Mouse (Mus musculus) MEL (cell line): Measurements from ENCODE around the gene Osbp2. TPM values are rescaled to one million over a fixed set of nuclear protein-coding genes. Genes with fewer than 3 reads are reported as not detected.

Experiments used
- DNase-seq: peaks from one replicate; pipeline ENCODE4 v3.0.0; 2011; ENCODE audit warnings: low read depth, low spot score
- H3K27ac ChIP-seq: 2 replicates; pipeline ENCODE4 v1.5.1; 2012; ENCODE audit warnings: low read depth, mild to moderate bottlenecking, control low read depth, low read length, moderate library complexity; ENCODE audit not compliant: control insufficient read depth
- H3K27me3 ChIP-seq, 2 experiments: fragments of 150-350 bp in 1 of 2; sonication (generic) in 1 of 2; 2 replicates each; pipeline ENCODE4 v1.6.1; 2012; ENCODE audit warnings: low read length in 2 of 2, mild to moderate bottlenecking in 2 of 2, improper control_type of control experiment in 1 of 2, moderate library complexity in 1 of 2; ENCODE audit not compliant: insufficient read depth in 2 of 2, control insufficient read depth in 1 of 2
- H3K36me3 ChIP-seq, 2 experiments: 2 replicates each; pipeline ENCODE4 v1.6.1; 2012 to 2014; ENCODE audit warnings: low read length in 2 of 2, improper control_type of control experiment in 1 of 2, inconsistent platforms in 1 of 2, mild to moderate bottlenecking in 1 of 2; ENCODE audit not compliant: insufficient read depth in 2 of 2, control insufficient read depth in 1 of 2
- H3K4me1 ChIP-seq, 2 experiments: fragments of 150-350 bp in 1 of 2; sonication (generic) in 1 of 2; 2 replicates each; pipeline ENCODE4 v1.6.1; 2012; ENCODE audit warnings: low read length in 2 of 2, improper control_type of control experiment in 1 of 2, mild to moderate bottlenecking in 1 of 2; ENCODE audit not compliant: insufficient read depth in 2 of 2, control insufficient read depth in 1 of 2
- H3K4me3 ChIP-seq, 2 experiments: fragments of 150-350 bp in 1 of 2; sonication (generic) in 1 of 2; 2 replicates each; pipeline ENCODE4 v1.5.1; 2012; ENCODE audit warnings: low read depth in 2 of 2, low read length in 2 of 2, mild to moderate bottlenecking in 2 of 2, moderate library complexity in 2 of 2, control low read depth in 1 of 2, improper control_type of control experiment in 1 of 2; ENCODE audit not compliant: control insufficient read depth in 1 of 2, insufficient read depth in 1 of 2
- H3K79me2 ChIP-seq: 2 replicates; pipeline ENCODE4 v1.6.1; 2012; ENCODE audit warnings: mild to moderate bottlenecking, low read length, moderate library complexity; ENCODE audit not compliant: control insufficient read depth, poor library complexity, insufficient read depth
- H3K9ac ChIP-seq: 2 replicates; pipeline ENCODE4 v1.6.1; 2012; ENCODE audit warnings: low read depth, mild to moderate bottlenecking, control low read depth, low read length, moderate library complexity; ENCODE audit not compliant: control insufficient read depth, poor library complexity, severe bottlenecking
- H3K9me3 ChIP-seq: fragments of 150-350 bp; sonication (generic); replicated peaks from 2 replicates; pipeline ENCODE4 v1.6.1; 2012; ENCODE audit warnings: mild to moderate bottlenecking, low read length, improper control_type of control experiment, moderate library complexity; ENCODE audit not compliant: insufficient read depth
- BHLHE40 ChIP-seq: IDR thresholded peaks from 2 replicates; pipeline ENCODE4 v1.6.1; 2012; ENCODE audit warnings: low read depth, mild to moderate bottlenecking, inconsistent platforms, low read length, improper control_type of control experiment, borderline replicate concordance
- CHD1 ChIP-seq: IDR thresholded peaks from 2 replicates; pipeline ENCODE4 v1.6.1; 2012; ENCODE audit warnings: low read depth, mild to moderate bottlenecking, inconsistent platforms, low read length, improper control_type of control experiment
- CHD2 ChIP-seq: IDR thresholded peaks from 2 replicates; pipeline ENCODE4 v1.6.1; 2011; ENCODE audit warnings: low read length, improper control_type of control experiment
- ETS1 ChIP-seq: IDR thresholded peaks from 2 replicates; pipeline ENCODE4 v1.6.1; 2012; ENCODE audit warnings: low read depth, mild to moderate bottlenecking, inconsistent platforms, low read length, improper control_type of control experiment, moderate library complexity
- GABPA ChIP-seq: IDR thresholded peaks from 2 replicates; pipeline ENCODE4 v1.6.1; 2012; ENCODE audit warnings: low read depth, mild to moderate bottlenecking, inconsistent platforms, low read length, improper control_type of control experiment, moderate library complexity
- GATA1 ChIP-seq: IDR thresholded peaks from 2 replicates; pipeline ENCODE4 v1.6.1; 2011; ENCODE audit warnings: low read depth, low read length, improper control_type of control experiment
- HCFC1 ChIP-seq: IDR thresholded peaks from 2 replicates; pipeline ENCODE4 v1.6.1; 2012; ENCODE audit warnings: low read depth, mild to moderate bottlenecking, inconsistent platforms, low read length, improper control_type of control experiment, moderate library complexity
- JUND ChIP-seq: IDR thresholded peaks from 2 replicates; pipeline ENCODE4 v1.6.1; 2011; ENCODE audit warnings: low read depth, mild to moderate bottlenecking, improper control_type of control experiment, low read length
- MAFK ChIP-seq: IDR thresholded peaks from 2 replicates; pipeline ENCODE4 v1.6.1; 2011; ENCODE audit warnings: low read depth, mild to moderate bottlenecking, low read length, improper control_type of control experiment, borderline replicate concordance
- MEF2A ChIP-seq: IDR thresholded peaks from 2 replicates; pipeline ENCODE4 v1.6.1; 2014; ENCODE audit warnings: low read depth, mild to moderate bottlenecking, inconsistent platforms, low read length, improper control_type of control experiment; ENCODE audit not compliant: poor library complexity, insufficient replicate concordance, severe bottlenecking; ENCODE audit errors: extremely low read depth
- MXI1 ChIP-seq: IDR thresholded peaks from 2 replicates; pipeline ENCODE4 v1.6.1; 2011; ENCODE audit warnings: mild to moderate bottlenecking, low read depth, low read length, improper control_type of control experiment
- MYC ChIP-seq: IDR thresholded peaks from 2 replicates; pipeline ENCODE4 v1.6.1; 2011; ENCODE audit warnings: low read depth, mild to moderate bottlenecking, low read length, improper control_type of control experiment, moderate library complexity
- POLR2AphosphoS5 ChIP-seq: IDR thresholded peaks from 2 replicates; pipeline ENCODE4 v1.6.1; 2012; ENCODE audit warnings: low read depth, borderline replicate concordance, mild to moderate bottlenecking, inconsistent platforms, low read length, moderate library complexity, mixed read lengths
- RAD21 ChIP-seq: IDR thresholded peaks from 2 replicates; pipeline ENCODE4 v1.6.1; 2011; ENCODE audit warnings: mild to moderate bottlenecking, low read depth, low read length, improper control_type of control experiment
- RCOR1 ChIP-seq: IDR thresholded peaks from 2 replicates; pipeline ENCODE4 v1.6.1; 2012; ENCODE audit warnings: low read depth, mild to moderate bottlenecking, inconsistent platforms, low read length, improper control_type of control experiment
- SMC3 ChIP-seq: IDR thresholded peaks from 2 replicates; pipeline ENCODE4 v1.6.1; 2011; ENCODE audit warnings: low read depth, low read length, improper control_type of control experiment
- TBP ChIP-seq: IDR thresholded peaks from 2 replicates; pipeline ENCODE4 v1.8.0; 2011; ENCODE audit warnings: low read depth, low read length, improper control_type of control experiment
- TCF12 ChIP-seq: IDR thresholded peaks from 2 replicates; pipeline ENCODE4 v1.6.1; 2014; ENCODE audit warnings: low read depth, mild to moderate bottlenecking, inconsistent platforms, low read length, improper control_type of control experiment, moderate library complexity
- USF1 ChIP-seq: IDR thresholded peaks from 2 replicates; pipeline ENCODE4 v1.6.1; 2014; ENCODE audit warnings: low read depth, mild to moderate bottlenecking, inconsistent platforms, low read length, improper control_type of control experiment, moderate library complexity
- USF2 ChIP-seq, 2 experiments: IDR thresholded peaks; 2 replicates each; pipeline ENCODE4 v1.6.1; 2011 to 2012; ENCODE audit warnings: improper control_type of control experiment in 2 of 2, low read length in 2 of 2, borderline replicate concordance in 1 of 2, inconsistent platforms in 1 of 2, low read depth in 1 of 2, mild to moderate bottlenecking in 1 of 2; ENCODE audit not compliant: insufficient read depth in 1 of 2
- ZC3H11A ChIP-seq: IDR thresholded peaks from 2 replicates; pipeline ENCODE4 v1.6.1; 2012; ENCODE audit warnings: low read depth, mild to moderate bottlenecking, inconsistent platforms, low read length, improper control_type of control experiment
- ZKSCAN1 ChIP-seq: IDR thresholded peaks from 2 replicates; pipeline ENCODE4 v1.6.1; 2012; ENCODE audit warnings: low read depth, mild to moderate bottlenecking, inconsistent platforms, low read length, improper control_type of control experiment, moderate library complexity
- ZMIZ1 ChIP-seq: IDR thresholded peaks from 2 replicates; pipeline ENCODE4 v1.6.1; 2012; ENCODE audit warnings: low read depth, mild to moderate bottlenecking, inconsistent platforms, low read length, improper control_type of control experiment, moderate library complexity
- ZNF384 ChIP-seq: IDR thresholded peaks from 2 replicates; pipeline ENCODE4 v1.6.1; 2012; ENCODE audit warnings: low read depth, mild to moderate bottlenecking, inconsistent platforms, low read length, improper control_type of control experiment
- polyA plus RNA-seq, 2 experiments: library from polyadenylated mRNA; stranded (reverse) in 1 of 2; unstranded in 1 of 2; fragments of >175 nt in 1 of 2; fragments of >200 nt in 1 of 2; gene quantifications; 2 replicates each; pipeline versions ENCODE4 v1.2.1 to v1.2.4; 2012; ENCODE audit warnings: low replicate concordance in 2 of 2, low read depth in 1 of 2; ENCODE audit not compliant: insufficient read length in 2 of 2, insufficient read depth in 1 of 2, missing spikeins in 1 of 2
- total RNA-seq: library from RNA; depleted of rRNA; stranded (reverse); fragments of 300-350 nt; gene quantifications from 2 replicates; pipeline ENCODE4 v1.2.3, GENCODE M21; 2012

Gene Osbp2
- total and polyA plus RNA-seq, 3 experiments = 0.04 TPM; not detected in 2

DNA sequence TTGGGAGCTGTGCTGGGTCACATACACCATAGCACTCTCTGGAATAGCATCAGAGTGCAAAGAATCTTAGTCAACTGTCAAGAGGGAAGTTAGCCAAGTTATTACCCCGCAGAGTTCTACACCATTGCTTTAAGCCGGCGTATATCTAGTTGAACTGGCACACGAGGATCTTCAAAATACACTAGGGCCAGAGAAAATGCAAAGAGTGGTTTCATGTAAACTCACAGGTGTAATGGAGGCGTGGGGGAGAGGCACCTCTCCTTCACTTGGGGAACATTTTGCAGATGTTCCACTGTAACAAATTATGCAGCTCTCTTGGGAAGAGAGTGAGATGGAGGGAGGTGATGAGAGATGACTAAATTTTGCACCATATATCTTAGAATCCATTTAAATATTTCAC lies 95.9 kb downstream of the Osbp2 start:
- Histone ChIP-seq H3K9ac (no peak overlapping the region), H3K36me3 (no peaks in the 10 kb centered on the region), H3K4me3 (no peak overlapping the region), H3K4me1 (no peaks in the 10 kb centered on the region), H3K27me3 (peaks cover 0 to 8% of the 10 kb centered on the region in 2 experiments; a peak in 3 of 4 replicates), H3K27ac (no peak overlapping the region), H3K79me2 (no peaks in the 10 kb centered on the region), H3K9me3 (no peaks in the 10 kb centered on the region)
- no peak for DNase-seq
- TF ChIP-seq BHLHE40 (no peak), HCFC1 (no peak), MXI1 (no peak), RCOR1 (no peak), CHD2 (no peak), ZKSCAN1 (no peak), ETS1 (no peak), USF1 (no peak), RAD21 (no peak), MYC (no peak), POLR2AphosphoS5 (no peak), GATA1 (no peak), TCF12 (no peak)

DNA sequence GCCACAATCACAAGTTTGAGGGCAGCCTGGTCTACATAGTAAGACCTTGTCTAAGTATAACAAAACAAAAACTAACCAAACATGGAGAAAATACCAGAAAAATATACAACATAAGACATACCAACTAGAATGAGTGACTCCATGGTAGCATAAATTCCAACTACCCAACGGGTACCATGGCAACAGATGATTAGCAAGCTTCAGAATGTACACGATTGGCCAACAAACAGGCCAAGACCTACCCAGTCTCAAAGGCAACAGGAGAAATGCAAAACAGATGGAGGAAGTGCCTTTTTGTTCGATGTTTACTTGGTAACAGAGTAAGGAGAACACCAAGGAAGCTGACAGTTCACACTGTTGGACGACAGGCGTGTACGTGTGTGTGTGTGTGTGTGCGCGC lies 96.7 kb downstream of the Osbp2 start:
- H3K27ac ChIP-seq = no peak overlapping the region
- DNase-seq = peak; percentile 11
- H3K79me2 ChIP-seq = no peaks in the 10 kb centered on the region
- H3K9ac ChIP-seq = no peak overlapping the region
- peaks cover 0 to 8% of the 10 kb centered on the region in 2 experiments; a peak in 3 of 4 replicates for H3K27me3 ChIP-seq
- no peaks in the 10 kb centered on the region for H3K9me3 ChIP-seq
- H3K4me1 ChIP-seq = no peaks in the 10 kb centered on the region
- no peaks in the 10 kb centered on the region for H3K36me3 ChIP-seq
- TF ChIP-seq CHD2 (no peak), MXI1 (no peak), POLR2AphosphoS5 (no peak), USF1 (no peak), CHD1 (no peak), RCOR1 (no peak)
- H3K4me3 ChIP-seq = no peak overlapping the region

DNA sequence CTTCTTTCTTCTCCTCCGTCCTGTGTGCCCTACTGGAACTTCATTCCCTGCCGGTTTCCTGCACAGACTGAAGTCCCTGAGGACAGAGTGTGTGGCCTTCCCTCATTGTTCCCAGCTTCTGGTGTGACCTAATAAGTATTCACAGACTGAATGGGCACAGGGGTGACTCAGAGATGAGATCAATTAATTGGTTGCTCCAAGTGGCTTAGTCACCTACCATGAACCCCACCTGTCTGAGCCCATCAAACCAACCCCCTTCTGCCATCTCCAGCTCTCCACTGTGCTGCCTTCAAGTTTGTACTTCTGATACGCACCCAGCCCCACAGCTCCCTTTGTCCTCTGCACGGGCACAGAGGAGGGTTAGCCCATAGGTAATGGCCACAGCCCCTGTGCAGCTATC lies 99.4 kb downstream of the Osbp2 start:
- no peaks in the 10 kb centered on the region for H3K4me1 ChIP-seq
- TF ChIP-seq JUND (no peak), USF2 (IDR thresholded peaks at IDR 0.05; ENCODE audit: borderline replicate concordance in 1 of 2, insufficient read depth in 1 of 2, low read depth in 1 of 2, low read length in 2 of 2) (no peak), ZMIZ1 (no peak), CHD2 (no peak), TBP (no peak), ZC3H11A (no peak), TCF12 (no peak), ETS1 (no peak), ZKSCAN1 (no peak), SMC3 (no peak), MAFK (no peak), MEF2A (no peak), GABPA (no peak), ZNF384 (no peak)
- H3K36me3 ChIP-seq = no peaks in the 10 kb centered on the region
- no peaks in the 10 kb centered on the region for H3K79me2 ChIP-seq
- H3K27ac ChIP-seq = no peak overlapping the region
- H3K4me3 ChIP-seq = no peak overlapping the region
- H3K27me3 ChIP-seq = peaks cover 8 to 17% of the 10 kb centered on the region in 2 experiments; a peak in 3 of 4 replicates
- no peak for DNase-seq
- no peak overlapping the region for H3K9ac ChIP-seq
- H3K9me3 ChIP-seq = no peaks in the 10 kb centered on the region
